Mouse (Mus musculus) lung, postnatal 0 days (tissue): ENCODE measurements around the gene Cnpy2.

ENCODE experiments used
- CTCF ChIP-seq: IDR thresholded peaks from 2 replicates; pipeline ENCODE4 v1.5.1; 2016; ENCODE audit warnings: antibody characterized with exemption, mild to moderate bottlenecking
- EP300 ChIP-seq: IDR thresholded peaks from 2 replicates; pipeline ENCODE4 v1.6.1; 2016; ENCODE audit warnings: antibody characterized with exemption, mild to moderate bottlenecking, control low read depth

DNA sequence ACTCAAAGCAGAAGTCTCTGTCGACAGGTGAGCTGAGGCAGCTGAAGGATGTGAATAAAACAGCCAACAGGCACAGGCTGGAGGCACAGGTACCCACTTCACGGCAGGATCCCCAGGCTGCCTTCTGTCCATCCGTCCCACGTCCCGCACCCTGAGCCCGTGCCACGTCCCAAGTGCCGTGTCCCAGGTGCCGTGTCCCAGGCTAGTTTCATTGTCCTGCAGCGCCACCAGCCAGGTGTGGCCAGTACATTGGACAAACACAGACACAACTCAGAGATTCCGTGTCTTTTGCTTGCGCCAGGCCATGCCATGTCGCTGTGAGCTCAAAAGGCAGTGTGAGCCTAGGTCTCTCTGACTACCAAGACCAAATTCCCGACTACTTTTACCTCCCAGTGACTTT, 40.6 kb upstream of the Cnpy2 start:
- no peak for TF ChIP-seq EP300
- no peak for TF ChIP-seq CTCF
